Mouse (Mus musculus) limb, embryonic 14.5 days (tissue): ENCODE measurements around the gene Ankzf1. TPM values are rescaled to one million over a fixed set of nuclear protein-coding genes. Genes with fewer than 3 reads are reported as not detected.

Experiments used
- ATAC-seq: fragments of 200-750 bp; cut with Nextera tagmentation; 2 replicates; pipeline ENCODE4 v1.8.0; 2017; ENCODE audit warnings: low read depth, moderate number of reproducible peaks, moderate TSS enrichment; ENCODE audit not compliant: low FRiP score
- DNase-seq: peaks from one replicate; pipeline ENCODE4 v3.0.0-alpha.2; 2015; ENCODE audit warnings: low spot score
- H3K27ac ChIP-seq: fragments of 300-500 bp; sonication (generic); replicated peaks from 2 replicates; pipeline ENCODE4 v1.5.1; 2014; ENCODE audit warnings: low read depth, mild to moderate bottlenecking, low read length, moderate library complexity, mixed read lengths
- H3K27me3 ChIP-seq: fragments of 300-500 bp; sonication (generic); 2 replicates; pipeline ENCODE4 v1.6.1; 2014; ENCODE audit warnings: low read length, mixed read lengths; ENCODE audit not compliant: control insufficient read depth, insufficient read depth
- H3K36me3 ChIP-seq: fragments of 300-500 bp; sonication (generic); 2 replicates; pipeline ENCODE4 v1.6.1; 2014; ENCODE audit warnings: mild to moderate bottlenecking, low read length, moderate library complexity, mixed read lengths; ENCODE audit not compliant: control insufficient read depth, insufficient read depth
- H3K4me1 ChIP-seq: fragments of 300-500 bp; sonication (generic); 2 replicates; pipeline ENCODE4 v1.6.1; 2014; ENCODE audit warnings: antibody characterized with exemption, low read length, mixed read lengths; ENCODE audit not compliant: control insufficient read depth, insufficient read depth
- H3K4me2 ChIP-seq: fragments of 300-500 bp; sonication (generic); replicated peaks from 2 replicates; pipeline ENCODE4 v1.6.1; 2014; ENCODE audit warnings: low read depth, mild to moderate bottlenecking, low read length, moderate library complexity; ENCODE audit not compliant: severe bottlenecking
- H3K4me3 ChIP-seq: fragments of 300-500 bp; sonication (generic); replicated peaks from 2 replicates; pipeline ENCODE4 v1.5.1; 2014; ENCODE audit warnings: low read length
- H3K9ac ChIP-seq: fragments of 300-500 bp; sonication (generic); 2 replicates; pipeline ENCODE4 v1.6.1; 2014; ENCODE audit warnings: mild to moderate bottlenecking, low read depth, low read length, moderate library complexity; ENCODE audit not compliant: severe bottlenecking
- H3K9me3 ChIP-seq: fragments of 300-500 bp; sonication (generic); 2 replicates; pipeline ENCODE4 v1.6.1; 2016; ENCODE audit warnings: low read length; ENCODE audit not compliant: control insufficient read depth
- POLR2A ChIP-seq: fragments of 200-500 bp; IDR thresholded peaks from 2 replicates; pipeline ENCODE4 v1.8.0; 2012; ENCODE audit warnings: inconsistent platforms, mild to moderate bottlenecking, moderate library complexity, borderline replicate concordance; ENCODE audit not compliant: insufficient read depth, insufficient read length; ENCODE audit errors: extremely low read depth
- WGBS: fragments of 180-500 bp; shearing (Covaris S2); extraction: QIAGEN DNeasy Blood & Tissue Kit; methylation state at CpG from one replicate; pipeline ENCODE4 v1.1.7; 2014; 5-methylcytosine and 5-hydroxymethylcytosine counted together
- polyA plus RNA-seq, 2 experiments: library from polyadenylated mRNA; depleted of rRNA in 1 of 2; stranded (reverse) in 1 of 2; unstranded in 1 of 2; fragments of >200 nt; fragmentation: Nextera tagmentation in 1 of 2; extraction: Ambion mirVana in 1 of 2; gene quantifications; 2 replicates each; pipeline versions ENCODE4 v1.2.1 to v1.2.3; 2012 to 2014

The Ankzf1 gene
- polyA plus RNA-seq, 2 experiments, result 19.2 to 34.1 TPM

DNA sequence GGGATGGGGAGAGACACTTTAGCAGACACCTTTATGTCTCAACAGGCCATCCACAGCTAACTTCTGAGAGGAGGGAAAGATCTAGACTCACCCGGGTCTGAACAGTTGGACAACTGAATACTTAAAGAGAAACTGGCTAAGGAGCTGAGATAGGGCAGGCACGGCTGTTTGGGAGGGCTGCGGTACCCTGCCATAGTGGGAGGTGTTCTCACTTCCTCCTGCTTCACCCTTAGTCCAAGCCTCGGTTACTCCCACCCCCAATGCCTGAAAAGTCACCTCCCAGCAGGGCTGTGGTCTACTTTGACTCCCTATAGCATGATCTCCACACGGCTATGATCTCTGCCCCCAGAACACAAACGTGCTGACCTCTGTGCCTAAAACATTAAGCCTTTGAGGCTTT lies 31.6 kb downstream of the Ankzf1 start:
- no peak for DNase-seq
- H3K27me3 ChIP-seq, result peaks cover 21% of the 10 kb centered on the region
- no peaks in the 10 kb centered on the region for H3K9me3 ChIP-seq
- TF ChIP-seq POLR2A, result no peak
- 63% methylated on average over 6 of the region's 6 CpGs for WGBS
- H3K4me2 ChIP-seq, result no peak overlapping the region
- peaks cover 8% of the 10 kb centered on the region; the same call in 1 of the 2 replicates for H3K4me1 ChIP-seq
- no peak for ATAC-seq
- no peak overlapping the region for H3K27ac ChIP-seq
- no peaks in the 10 kb centered on the region for H3K36me3 ChIP-seq
- no peak overlapping the region for H3K4me3 ChIP-seq
- H3K9ac ChIP-seq, result no peak overlapping the region

DNA sequence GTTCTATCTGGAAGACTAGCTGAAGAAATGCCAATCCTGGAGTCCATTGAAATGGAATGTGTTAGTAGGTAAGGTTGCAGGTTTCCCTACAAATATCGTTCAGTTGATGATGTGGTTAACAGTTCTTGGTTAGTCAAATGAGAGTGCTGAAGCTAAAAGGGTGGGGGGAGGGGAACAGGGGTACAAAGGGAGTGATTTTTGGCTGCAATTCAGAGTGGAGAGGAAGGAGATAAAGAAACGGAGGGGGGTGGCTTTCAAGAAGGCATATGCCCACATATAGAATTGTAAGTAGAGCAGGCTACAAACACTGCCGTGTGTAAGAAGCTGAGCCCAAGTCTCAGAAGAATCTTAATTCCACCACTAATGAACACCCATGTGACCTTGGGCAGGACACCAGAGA lies 33.5 kb downstream of the Ankzf1 start:
- ATAC-seq, result no peak
- H3K4me2 ChIP-seq, result no peak overlapping the region
- 79% methylated on average over 3 of the region's 3 CpGs for WGBS

DNA sequence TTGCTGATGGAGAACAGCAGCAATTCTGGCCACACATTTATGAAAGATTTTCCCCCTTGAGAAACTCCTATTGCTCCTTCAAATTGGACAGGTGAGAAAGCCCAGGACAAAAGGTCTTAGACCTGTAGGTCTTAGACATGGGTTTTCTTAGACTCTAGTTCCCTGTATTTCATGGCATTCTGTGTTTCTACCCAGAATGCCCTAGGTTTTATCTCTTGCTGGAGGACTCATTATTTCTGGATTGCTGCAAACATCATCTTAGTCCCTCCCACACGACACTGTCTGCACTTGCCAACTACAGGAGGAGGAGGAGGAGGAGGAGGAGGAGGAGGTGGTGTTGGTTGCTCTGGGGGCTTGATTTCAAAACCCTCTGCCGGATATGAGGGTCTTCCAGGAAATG lies 34.2 kb downstream of the Ankzf1 start:
- ATAC-seq (no peak), DNase-seq (no peak)
- H3K4me1 ChIP-seq, result no peaks in the 10 kb centered on the region
- TF ChIP-seq POLR2A, result no peak
- H3K9me3 ChIP-seq, result no peaks in the 10 kb centered on the region
- H3K27ac ChIP-seq, result no peak overlapping the region
- no peaks in the 10 kb centered on the region for H3K27me3 ChIP-seq
- no peak overlapping the region for H3K4me3 ChIP-seq
- WGBS, result 71% methylated on average over 2 of the region's 2 CpGs
- H3K36me3 ChIP-seq, result no peaks in the 10 kb centered on the region
- H3K9ac ChIP-seq, result no peak overlapping the region
- no peak overlapping the region for H3K4me2 ChIP-seq

More for the DNA sequence above, 33.5 kb downstream of the Ankzf1 start:
- no peak overlapping the region for H3K27ac ChIP-seq
- H3K9ac ChIP-seq, result no peak overlapping the region
- H3K4me3 ChIP-seq, result no peak overlapping the region
- 0 out of 2 replicates have a peak, but pooled peaks cover 3% of the 10 kb centered on the region for H3K27me3 ChIP-seq
- H3K36me3 ChIP-seq, result no peaks in the 10 kb centered on the region
- H3K9me3 ChIP-seq, result no peaks in the 10 kb centered on the region
- H3K4me1 ChIP-seq, result no peaks in the 10 kb centered on the region
- DNase-seq, result no peak
- no peak for TF ChIP-seq POLR2A

DNA sequence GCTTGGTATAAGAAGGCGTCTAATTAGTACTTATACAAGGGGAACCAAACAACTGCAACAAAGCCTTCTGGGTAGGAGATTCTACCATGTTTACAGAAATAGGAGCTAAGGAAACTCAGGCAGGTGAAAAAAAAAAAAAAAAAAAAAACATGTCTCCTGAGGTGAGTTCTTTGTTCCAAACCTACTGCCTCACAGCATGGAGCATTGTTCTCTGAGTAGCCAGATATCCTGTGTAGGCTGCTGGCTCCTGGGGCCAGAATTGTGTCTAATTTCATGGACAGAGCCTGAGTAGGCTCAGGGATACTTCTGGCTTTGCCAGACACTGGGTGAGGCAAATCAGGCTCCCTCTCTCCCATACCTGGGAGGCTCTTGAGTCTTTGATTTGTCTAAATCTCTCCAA lies 35.7 kb downstream of the Ankzf1 start:
- no peak for TF ChIP-seq POLR2A
- Histone ChIP-seq H3K27me3 (no peaks in the 10 kb centered on the region), H3K4me1 (no peaks in the 10 kb centered on the region), H3K4me3 (no peak overlapping the region), H3K36me3 (no peaks in the 10 kb centered on the region), H3K27ac (no peak overlapping the region), H3K9me3 (no peaks in the 10 kb centered on the region), H3K4me2 (no peak overlapping the region), H3K9ac (no peak overlapping the region)
- ATAC-seq (no peak), DNase-seq (no peak)
- WGBS, result 65% methylated on average over 1 of the region's 1 CpGs

DNA sequence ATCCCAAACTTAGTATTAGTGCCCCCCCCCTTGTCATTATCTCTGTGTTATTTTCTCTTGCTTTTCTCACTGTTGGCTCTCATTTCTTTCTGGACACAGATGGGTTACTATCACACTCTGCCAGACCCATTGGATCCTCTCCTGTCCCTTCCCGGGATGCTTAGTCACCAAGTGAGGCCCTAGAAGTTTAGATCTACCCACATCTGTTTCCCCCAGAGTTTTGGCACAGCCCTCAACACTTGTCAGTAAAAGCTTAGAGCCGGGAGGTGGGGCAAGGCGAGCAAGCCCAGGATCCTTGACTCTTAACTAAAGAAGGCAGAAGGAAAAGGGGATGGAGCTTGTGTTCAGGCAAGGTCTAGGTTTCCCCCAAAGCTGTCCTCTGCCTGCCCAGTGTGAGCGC lies 37.2 kb downstream of the Ankzf1 start:
- Histone ChIP-seq H3K4me3 (no peak overlapping the region), H3K27me3 (no peaks in the 10 kb centered on the region), H3K4me2 (no peak overlapping the region), H3K9me3 (no peaks in the 10 kb centered on the region), H3K9ac (no peak overlapping the region), H3K36me3 (no peaks in the 10 kb centered on the region), H3K4me1 (no peaks in the 10 kb centered on the region), H3K27ac (no peak overlapping the region)
- TF ChIP-seq POLR2A, result no peak
- DNase-seq (no peak), ATAC-seq (no peak)
- WGBS, result 79% methylated on average over 4 of the region's 4 CpGs
